Mouse (Mus musculus): ENCODE measurements around the gene Ap1ar.

DNA sequence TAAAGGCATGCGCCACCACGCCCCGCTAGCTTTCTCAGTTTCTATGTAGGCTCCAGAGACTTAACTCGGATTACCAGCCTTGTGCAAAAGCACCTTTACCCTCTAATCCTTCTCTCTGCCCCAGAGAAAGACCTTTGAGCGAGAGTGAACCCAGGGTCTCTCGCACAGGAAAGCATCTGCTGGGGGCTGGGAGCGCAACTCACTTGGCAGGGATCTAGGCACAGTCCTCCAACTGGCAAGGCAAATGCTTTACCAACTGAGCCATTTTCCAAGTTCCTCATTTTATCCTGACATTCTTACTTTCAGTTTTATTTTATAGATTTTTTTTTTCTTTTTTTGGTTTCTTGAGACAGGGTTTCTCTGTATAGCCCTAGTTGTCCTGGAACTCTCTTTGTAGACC is 44.3 kb downstream of the Ap1ar start:
- TF ChIP-seq CTCF (IDR thresholded peaks at IDR 0.05; ENCODE audit: extremely low read depth, insufficient read depth, insufficient read length, insufficient replicate concordance) (no peak), POLR2A (IDR thresholded peaks at IDR 0.05; ENCODE audit: low read depth, low read length) (no peak)

Measured in spleen, adult 2 months (tissue).